Mouse (Mus musculus) bone marrow, adult 2 months (tissue): ENCODE data around the gene Farp1. TPM values are rescaled to one million over a fixed set of nuclear protein-coding genes. Genes with fewer than 3 reads are reported as not detected.
A peak's percentile ranks its signal among the peaks of the same experiment; 100 is the strongest.

ENCODE experiments used
- H3K27ac ChIP-seq: fragments of 200-500 bp; 2 replicates; pipeline ENCODE4 v1.5.1; 2012; ENCODE audit warnings: low read depth, mild to moderate bottlenecking, control low read depth, inconsistent platforms, low read length; ENCODE audit not compliant: control insufficient read depth, poor library complexity, insufficient read depth
- H3K4me1 ChIP-seq: fragments of 200-500 bp; 2 replicates; pipeline ENCODE4 v1.6.1; 2011; ENCODE audit warnings: low read length; ENCODE audit not compliant: control insufficient read depth, insufficient read depth
- H3K4me3 ChIP-seq: fragments of 200-500 bp; replicated peaks from 2 replicates; pipeline ENCODE3; 2011; ENCODE audit warnings: mild to moderate bottlenecking, low read depth, low read length, control low read depth; ENCODE audit not compliant: control insufficient read depth
- CTCF ChIP-seq: fragments of 200-500 bp; IDR thresholded peaks from 2 replicates; pipeline ENCODE4 v1.5.1; 2011; ENCODE audit warnings: low read length, control low read depth; ENCODE audit not compliant: control insufficient read depth, insufficient read depth
- POLR2A ChIP-seq: fragments of 200-500 bp; IDR thresholded peaks from 2 replicates; pipeline ENCODE4 v1.6.1; 2011; ENCODE audit warnings: low read depth, mild to moderate bottlenecking, control low read depth, low read length, borderline replicate concordance; ENCODE audit not compliant: control insufficient read depth
- WGBS: fragments of 180-500 bp; shearing (Covaris S2); methylation state at CpG from one replicate; pipeline ENCODE4 v1.1.7; 2018; 5-methylcytosine and 5-hydroxymethylcytosine counted together
- polyA plus RNA-seq: library from polyadenylated mRNA; stranded (reverse); fragments of >200 nt; gene quantifications from 2 replicates; pipeline ENCODE4 v1.2.4, GENCODE M21; 2011; ENCODE audit warnings: low replicate concordance; ENCODE audit not compliant: missing spikeins, insufficient read depth, insufficient read length

Gene Farp1
- polyA plus RNA-seq, 1 experiment: 4.2 TPM

DNA sequence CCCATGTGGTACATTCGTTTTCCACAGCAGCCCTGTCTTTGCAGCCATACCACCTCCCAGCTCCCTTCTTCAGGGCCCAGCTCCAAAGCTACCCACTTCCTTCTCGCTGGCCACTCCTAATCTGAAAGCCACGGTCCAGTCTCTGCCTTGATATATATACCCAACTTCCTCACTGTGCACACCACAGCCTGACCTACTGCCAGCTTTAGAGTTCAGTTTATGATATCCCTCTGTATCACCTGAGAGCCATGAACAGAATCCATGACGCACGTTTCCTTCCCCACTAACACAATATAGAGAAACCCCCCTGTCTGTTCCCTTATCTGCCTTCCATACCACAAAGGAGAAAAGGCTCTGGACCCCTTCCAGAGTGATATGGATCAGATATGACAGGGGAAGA lies 283.4 kb downstream of the Farp1 start:
- Histone ChIP-seq H3K4me1 (peaks cover 4% of the 10 kb centered on the region), H3K4me3 (no peak overlapping the region), H3K27ac (no peak overlapping the region)
- 8% methylated on average over 5 of the region's 5 CpGs for WGBS
- TF ChIP-seq CTCF (no peak), POLR2A (no peak)

DNA sequence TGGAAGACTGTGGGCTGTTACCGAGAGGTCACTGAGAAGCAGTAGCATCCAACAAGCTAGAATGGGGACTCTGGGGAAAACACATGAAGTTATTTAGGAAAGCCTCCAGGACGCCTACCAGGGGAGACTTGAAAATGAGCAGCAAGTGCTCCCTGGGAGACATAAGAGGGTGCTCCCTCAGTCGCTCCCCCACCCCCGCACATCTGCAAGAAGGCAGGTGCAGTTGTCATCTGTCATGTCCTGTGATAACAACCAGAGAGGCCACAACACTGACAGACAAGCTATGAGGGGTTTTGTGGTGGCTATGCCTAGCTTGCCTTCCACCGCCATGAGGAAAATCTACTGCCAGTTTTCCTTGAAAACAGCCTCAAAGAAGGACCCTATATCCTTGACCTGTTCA lies 287.1 kb downstream of the Farp1 start:
- H3K4me1 ChIP-seq: peaks cover 12% of the 10 kb centered on the region
- no peak overlapping the region for H3K4me3 ChIP-seq
- 73% methylated on average over 5 of the region's 5 CpGs for whole genome bisulfite sequencing
- H3K27ac ChIP-seq: no peak overlapping the region
- no peak for TF ChIP-seq POLR2A
- TF ChIP-seq CTCF: no peak

DNA sequence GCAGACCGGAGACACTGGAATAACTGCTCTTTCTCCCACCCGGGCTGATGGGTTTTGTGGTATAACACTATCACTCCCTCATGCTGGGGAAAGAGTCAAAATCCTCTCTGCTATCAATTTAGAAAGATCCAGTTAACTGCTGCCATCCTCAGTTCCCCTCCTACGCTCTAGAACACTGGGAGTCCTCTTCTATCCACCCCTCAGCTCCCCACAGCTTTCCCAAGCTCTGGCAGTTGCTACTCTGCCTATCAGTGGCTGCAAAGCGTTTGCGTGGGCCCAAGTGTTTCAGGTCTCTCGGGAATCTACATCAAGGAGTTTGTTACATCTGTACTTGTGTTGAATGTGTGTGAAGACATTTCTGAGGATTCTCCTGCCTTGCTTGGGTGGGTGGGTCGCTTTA lies 287.6 kb downstream of the Farp1 start:
- no peak overlapping the region for H3K4me3 ChIP-seq
- 68% methylated on average over 7 of the region's 7 CpGs for WGBS
- no peak overlapping the region for H3K27ac ChIP-seq
- H3K4me1 ChIP-seq: peaks cover 12% of the 10 kb centered on the region
- TF ChIP-seq POLR2A (no peak), CTCF (no peak)

DNA sequence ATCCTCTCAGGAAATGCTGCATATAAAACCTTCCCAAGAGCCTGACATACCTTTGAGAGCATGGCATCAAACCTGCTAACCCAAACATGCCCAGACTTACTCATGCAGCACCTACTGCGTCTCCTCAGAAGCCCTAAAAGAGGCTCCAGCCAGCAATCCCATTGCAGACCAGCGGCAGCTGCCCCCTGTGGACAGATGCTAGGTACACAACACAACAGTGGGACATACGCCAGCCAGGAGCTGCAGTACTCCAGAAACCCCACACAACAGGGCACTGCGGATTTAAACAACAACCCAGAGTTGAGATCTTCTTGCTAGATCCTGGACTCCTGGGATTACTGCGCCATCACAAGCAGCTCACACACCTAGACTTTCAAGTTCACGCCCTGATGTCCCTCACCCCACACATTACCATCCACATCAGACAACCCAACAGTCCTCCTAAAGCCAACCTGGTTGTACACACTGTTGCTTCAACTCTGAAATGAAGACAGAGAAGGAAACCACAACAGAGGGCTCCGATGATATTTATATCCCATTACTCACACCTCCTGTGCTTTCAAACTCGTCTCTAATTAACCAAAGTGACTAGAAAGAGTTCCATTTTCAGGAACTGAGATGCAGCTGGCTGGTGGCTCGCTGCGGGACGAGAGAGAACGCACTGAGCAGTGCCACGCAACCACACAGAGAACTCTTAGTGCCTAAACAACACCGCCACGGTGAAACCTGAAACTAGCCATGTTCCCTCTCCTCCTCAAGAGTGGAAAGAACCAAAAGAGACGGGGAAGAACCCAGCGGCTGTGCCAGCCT lies 289.7 kb downstream of the Farp1 start:
- 36% methylated on average over 17 of the region's 17 CpGs for WGBS
- Histone ChIP-seq H3K4me3 (no peak overlapping the region), H3K27ac (peak overlapping the region; percentile 37), H3K4me1 (peaks cover 11% of the 10 kb centered on the region)
- TF ChIP-seq POLR2A: no peak
- no peak for TF ChIP-seq CTCF

DNA sequence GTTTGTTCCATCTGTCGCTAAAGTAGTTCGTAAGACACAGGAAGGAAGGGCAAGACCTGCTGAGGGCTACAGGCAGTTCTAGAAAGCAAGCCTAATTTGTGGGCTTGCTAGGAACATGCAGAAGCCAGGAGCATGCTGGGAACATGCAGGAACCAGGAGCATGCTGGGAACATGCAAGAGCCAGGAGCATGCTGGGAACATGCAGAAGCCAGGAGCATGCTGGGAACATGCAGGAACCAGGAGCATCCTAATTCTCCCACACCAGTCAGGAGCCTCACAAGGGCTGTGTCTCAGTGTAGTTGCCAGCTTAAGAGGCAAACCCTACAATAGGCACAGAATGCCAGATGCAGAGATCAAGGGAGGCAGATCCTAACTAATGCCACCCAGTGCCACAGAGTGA lies 291.4 kb downstream of the Farp1 start:
- Histone ChIP-seq H3K27ac (no peak overlapping the region), H3K4me3 (no peak overlapping the region), H3K4me1 (peaks cover 16% of the 10 kb centered on the region)
- WGBS: 24% methylated on average over 2 of the region's 2 CpGs
- TF ChIP-seq CTCF (no peak), POLR2A (no peak)

DNA sequence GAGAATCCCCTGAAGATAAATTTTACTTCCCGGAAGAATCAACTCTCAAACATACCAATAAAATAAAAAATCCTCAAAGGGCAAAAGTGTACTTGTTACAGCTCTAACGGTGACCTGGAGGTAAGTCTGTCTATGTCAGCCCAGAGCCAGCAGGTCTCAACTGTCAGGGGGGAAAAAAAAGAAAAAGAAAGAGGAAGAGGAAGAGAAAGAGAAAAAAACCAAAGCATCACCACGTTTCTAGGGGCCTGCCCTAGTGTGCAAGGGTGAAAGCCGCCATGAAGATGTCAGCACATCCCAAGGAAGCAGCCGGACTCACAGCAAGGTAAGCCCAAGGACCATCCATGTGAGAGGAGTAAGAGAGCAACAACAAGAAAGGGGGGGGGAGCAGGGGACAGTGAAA lies 293.9 kb downstream of the Farp1 start:
- no peak overlapping the region for H3K27ac ChIP-seq
- H3K4me3 ChIP-seq: no peak overlapping the region
- H3K4me1 ChIP-seq: peaks cover 19% of the 10 kb centered on the region
- WGBS: 30% methylated on average over 5 of the region's 5 CpGs
- no peak for TF ChIP-seq POLR2A
- no peak for TF ChIP-seq CTCF

DNA sequence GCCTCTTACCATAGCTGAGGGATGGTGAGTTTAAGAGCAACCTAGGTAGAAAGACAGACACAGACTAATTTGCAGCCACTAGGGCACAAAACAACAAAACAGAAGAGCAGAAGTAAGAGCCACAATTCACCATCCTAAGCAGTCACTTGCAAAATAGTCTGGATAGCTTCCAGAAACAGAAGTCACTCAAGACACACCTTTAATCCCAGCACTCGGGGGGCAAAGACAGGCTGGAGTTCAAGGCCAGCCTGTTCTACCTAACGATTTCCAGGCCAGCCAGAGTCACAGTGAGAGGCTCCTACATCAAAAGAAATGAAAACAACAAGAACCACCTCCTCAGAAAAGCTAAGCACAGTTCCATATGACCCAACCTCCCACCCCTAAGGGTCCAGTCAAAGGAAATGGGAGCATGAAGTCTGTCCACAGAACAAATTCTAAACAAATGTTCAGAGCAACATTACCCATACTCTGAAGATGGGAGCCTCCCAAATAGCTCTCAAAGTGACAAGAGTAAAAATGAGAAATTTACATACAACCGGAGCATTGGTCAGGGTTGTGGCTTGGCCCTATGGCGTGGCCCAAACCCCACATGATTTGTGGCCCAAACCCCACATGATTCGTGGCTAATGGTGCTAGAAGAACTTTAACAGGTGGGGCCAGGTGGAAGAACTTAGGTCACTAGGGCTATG lies 294.5 kb downstream of the Farp1 start:
- H3K4me3 ChIP-seq: no peak overlapping the region
- H3K4me1 ChIP-seq: peaks cover 17% of the 10 kb centered on the region
- no peak overlapping the region; the same call in 1 of the 2 replicates for H3K27ac ChIP-seq
- TF ChIP-seq POLR2A: no peak
- no peak for TF ChIP-seq CTCF
- WGBS: 48% methylated on average over 5 of the region's 5 CpGs

DNA sequence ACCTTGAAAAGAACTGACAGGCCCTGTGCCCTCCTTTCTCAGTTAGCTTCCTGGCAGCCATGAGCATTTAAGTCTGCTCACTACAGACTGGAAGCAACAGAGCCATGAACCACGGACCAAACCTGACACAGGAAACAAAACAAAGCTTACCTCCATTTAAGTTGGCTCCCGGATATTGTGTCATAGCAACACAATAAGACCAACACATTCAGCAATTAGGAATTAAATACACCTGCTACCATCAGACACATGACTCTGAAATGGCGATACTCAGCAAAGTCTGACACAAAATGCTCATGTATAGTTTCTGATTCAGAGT lies 295.0 kb downstream of the Farp1 start:
- 53% methylated on average over 3 of the region's 3 CpGs for WGBS
- Histone ChIP-seq H3K27ac (no peak overlapping the region), H3K4me3 (no peak overlapping the region), H3K4me1 (peaks cover 15% of the 10 kb centered on the region)
- TF ChIP-seq POLR2A (no peak), CTCF (no peak)

Other genes starting within 250 kb of the Farp1 start
- gene Ipo5, start 124.0 kb upstream of the Farp1 start, polyA plus RNA-seq: 23.6 and 44.9 TPM in 2 replicates